Mouse (Mus musculus) T-helper 1 cell (primary cell): Measurements from ENCODE around the gene Slc25a21.

Experiments
- in situ Hi-C: fragments of 300-600 bp; cut with MboI, MseI; formaldehyde crosslinking; loops from one replicate; pipeline ENCODE4 v1.15.1; 2025; ENCODE audit warnings: high pct_unique_total_duplicates

Slc25a21 gene

GRCm38 (mm10) chr12:56897221-56897937 is 299.9 kb downstream of the Slc25a21 start:
- in situ Hi-C loops = no loop called here

GRCm38 (mm10) chr12:56894963-56895362 is 302.3 kb downstream of the Slc25a21 start:
- in situ Hi-C loops = no loop called here

- in situ Hi-C loops = no loop called here
These were observed 306.2 kb downstream of the Slc25a21 start for GRCm38 (mm10) chr12:56890891-56891726.

GRCm38 (mm10) chr12:56877796-56878195 is 319.5 kb downstream of the Slc25a21 start:
- in situ Hi-C loops = no loop called here

- in situ Hi-C loops = no loop called here
These were observed 320.7 kb downstream of the Slc25a21 start for GRCm38 (mm10) chr12:56876549-56876948.

- in situ Hi-C loops = no loop called here
These were observed 324.1 kb downstream of the Slc25a21 start for GRCm38 (mm10) chr12:56873204-56873603.

GRCm38 (mm10) chr12:56870569-56870968 is 326.7 kb downstream of the Slc25a21 start:
- in situ Hi-C loops = no loop called here

- in situ Hi-C loops = no loop called here
These were observed 333.3 kb downstream of the Slc25a21 start for GRCm38 (mm10) chr12:56863873-56864562.

- in situ Hi-C loops = no loop called here
These were observed 344.6 kb downstream of the Slc25a21 start for GRCm38 (mm10) chr12:56852679-56853078.

- in situ Hi-C loops = no loop called here
These were observed 345.8 kb downstream of the Slc25a21 start for GRCm38 (mm10) chr12:56851464-56851863.

GRCm38 (mm10) chr12:56829945-56830344 is 367.3 kb downstream of the Slc25a21 start:
- in situ Hi-C loops = no loop called here

- in situ Hi-C loops = no loop called here
These were observed 367.8 kb downstream of the Slc25a21 start for GRCm38 (mm10) chr12:56829455-56829883.

GRCm38 (mm10) chr12:56827808-56828384 is 369.4 kb downstream of the Slc25a21 start:
- in situ Hi-C loops = no loop called here

GRCm38 (mm10) chr12:56824688-56825087 is 372.6 kb downstream of the Slc25a21 start:
- in situ Hi-C loops = no loop called here

- in situ Hi-C loops = no loop called here
These were observed 375.1 kb downstream of the Slc25a21 start for GRCm38 (mm10) chr12:56822122-56822521.

GRCm38 (mm10) chr12:56820604-56821003 is 376.7 kb downstream of the Slc25a21 start:
- in situ Hi-C loops = no loop called here

GRCm38 (mm10) chr12:56807483-56807882 is 389.8 kb downstream of the Slc25a21 start:
- in situ Hi-C loops = no loop called here

- in situ Hi-C loops = no loop called here
These were observed 390.2 kb downstream of the Slc25a21 start for GRCm38 (mm10) chr12:56807078-56807477.

- in situ Hi-C loops = no loop called here
These were observed 392.8 kb downstream of the Slc25a21 start for GRCm38 (mm10) chr12:56804487-56804886.

GRCm38 (mm10) chr12:56798641-56799415 is 398.4 kb downstream of the Slc25a21 start:
- in situ Hi-C loops = no loop called here

- in situ Hi-C loops = no loop called here
These were observed 408.0 kb downstream of the Slc25a21 start for GRCm38 (mm10) chr12:56789236-56789635.
